Mouse (Mus musculus) hindbrain, postnatal 0 days (tissue): ENCODE data around the gene Dnah14. TPM values are rescaled to one million over a fixed set of nuclear protein-coding genes. Genes with fewer than 3 reads are reported as not detected.

ENCODE experiments used
- ATAC-seq: fragments of 200-750 bp; cut with Nextera tagmentation; 2 replicates; pipeline ENCODE4 v1.8.0; 2017; ENCODE audit warnings: mild to moderate bottlenecking, moderate TSS enrichment, moderate library complexity
- DNase-seq: peaks from one replicate; pipeline ENCODE4 v3.0.0-alpha.2; 2015; ENCODE audit warnings: low spot score
- H3K27ac ChIP-seq: fragments of 300-500 bp; sonication (generic); 2 replicates; pipeline ENCODE4 v1.5.1; 2014; ENCODE audit warnings: mild to moderate bottlenecking
- H3K27me3 ChIP-seq: fragments of 300-500 bp; sonication (generic); 2 replicates; pipeline ENCODE4 v1.6.1; 2014; ENCODE audit warnings: low read length, mixed read lengths; ENCODE audit not compliant: insufficient read depth
- H3K36me3 ChIP-seq: fragments of 300-500 bp; sonication (generic); 2 replicates; pipeline ENCODE4 v1.6.1; 2014; ENCODE audit warnings: low read length, mixed read lengths; ENCODE audit not compliant: insufficient read depth
- H3K4me1 ChIP-seq: fragments of 300-500 bp; sonication (generic); 2 replicates; pipeline ENCODE4 v1.6.1; 2014; ENCODE audit warnings: antibody characterized with exemption, low read length, mixed read lengths; ENCODE audit not compliant: insufficient read depth
- H3K4me2 ChIP-seq: fragments of 300-500 bp; sonication (generic); 2 replicates; pipeline ENCODE4 v1.6.1; 2014; ENCODE audit warnings: low read depth, mild to moderate bottlenecking, low read length, moderate library complexity, mixed read lengths
- H3K4me3 ChIP-seq: fragments of 300-500 bp; sonication (generic); 2 replicates; pipeline ENCODE4 v1.5.1; 2014; ENCODE audit warnings: low read length
- H3K9ac ChIP-seq: fragments of 300-500 bp; sonication (generic); replicated peaks from 2 replicates; pipeline ENCODE4 v1.6.1; 2014; ENCODE audit warnings: mild to moderate bottlenecking, low read length, moderate library complexity, mixed read lengths
- H3K9me3 ChIP-seq: fragments of 300-500 bp; sonication (generic); 2 replicates; pipeline ENCODE4 v1.6.1; 2016; ENCODE audit warnings: low read length, mixed read lengths
- CTCF ChIP-seq: IDR thresholded peaks from 2 replicates; pipeline ENCODE4 v1.5.1; 2016; ENCODE audit warnings: antibody characterized with exemption, control low read depth, low read depth
- WGBS: fragments of 180-500 bp; shearing (Covaris S2); extraction: QIAGEN DNeasy Blood & Tissue Kit; methylation state at CpG from one replicate; pipeline ENCODE4 v1.1.7; 2014; 5-methylcytosine and 5-hydroxymethylcytosine counted together
- polyA plus RNA-seq: library from polyadenylated mRNA; unstranded; fragments of >200 nt; fragmentation: Nextera tagmentation; extraction: Ambion mirVana; gene quantifications from 2 replicates; pipeline ENCODE4 v1.2.1, GENCODE M21; 2015
- total RNA-seq: library from RNA; depleted of rRNA; stranded (reverse); fragments of >200 nt; gene quantifications from 2 replicates; pipeline ENCODE4 v1.2.3, GENCODE M21; 2014

Dnah14 gene
- total and polyA plus RNA-seq, 2 experiments from 2014 or later = 0.05 to 0.80 TPM

DNA sequence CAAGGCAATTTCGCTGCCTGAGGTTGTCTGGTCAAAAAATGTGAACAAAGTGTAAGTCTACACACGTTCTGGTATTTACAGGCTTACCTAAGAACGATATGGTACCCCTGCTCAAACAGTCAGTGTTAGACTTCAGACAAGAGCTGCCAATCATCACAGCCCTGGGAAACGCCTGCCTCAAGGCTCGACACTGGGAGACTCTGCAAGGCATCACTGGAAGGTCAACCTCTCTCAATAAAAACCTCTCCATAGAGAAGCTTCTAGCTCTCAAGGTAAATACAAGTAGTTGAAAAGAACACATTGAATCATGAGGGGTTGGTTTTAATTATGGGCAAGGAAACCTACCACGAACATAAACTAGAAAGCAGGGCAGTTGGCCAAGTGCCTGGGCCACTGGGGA, 51.9 kb downstream of the Dnah14 start:
- H3K27ac ChIP-seq = no peak overlapping the region
- no peaks in the 10 kb centered on the region for H3K4me1 ChIP-seq
- H3K4me2 ChIP-seq = no peak overlapping the region
- H3K4me3 ChIP-seq = no peak overlapping the region
- no peaks in the 10 kb centered on the region for H3K27me3 ChIP-seq
- ATAC-seq (no peak), DNase-seq (no peak)
- H3K9ac ChIP-seq = no peak overlapping the region
- TF ChIP-seq CTCF = no peak
- 64% methylated on average over 6 of the region's 6 CpGs for WGBS
- no peaks in the 10 kb centered on the region for H3K36me3 ChIP-seq
- no peaks in the 10 kb centered on the region for H3K9me3 ChIP-seq

DNA sequence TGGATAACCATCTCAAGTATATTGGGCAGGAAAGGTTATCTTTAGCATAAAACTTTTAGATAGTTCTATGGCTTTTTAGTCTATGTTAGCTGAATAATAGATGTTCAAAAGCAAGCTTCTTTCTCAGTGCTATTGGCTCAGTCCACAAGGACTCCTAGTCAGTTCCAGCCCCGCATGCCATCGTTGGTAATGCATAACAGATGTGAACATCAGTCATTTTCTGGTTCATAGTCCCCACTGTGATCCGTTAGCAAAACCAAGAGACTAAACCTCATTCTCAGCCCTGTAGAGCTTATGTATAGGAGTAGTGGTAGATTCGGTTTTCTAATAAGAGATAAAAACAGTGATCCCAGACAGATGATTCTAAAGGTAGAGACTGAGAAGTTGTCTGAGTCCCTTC, 55.0 kb downstream of the Dnah14 start:
- Histone ChIP-seq H3K4me2 (no peak overlapping the region), H3K4me1 (no peaks in the 10 kb centered on the region), H3K4me3 (no peak overlapping the region), H3K27me3 (no peaks in the 10 kb centered on the region), H3K9ac (no peak overlapping the region), H3K27ac (no peak overlapping the region), H3K9me3 (no peaks in the 10 kb centered on the region), H3K36me3 (no peaks in the 10 kb centered on the region)
- WGBS = 86% methylated on average over 4 of the region's 4 CpGs
- no peak for TF ChIP-seq CTCF
- no peak for DNase-seq
- ATAC-seq = no peak

DNA sequence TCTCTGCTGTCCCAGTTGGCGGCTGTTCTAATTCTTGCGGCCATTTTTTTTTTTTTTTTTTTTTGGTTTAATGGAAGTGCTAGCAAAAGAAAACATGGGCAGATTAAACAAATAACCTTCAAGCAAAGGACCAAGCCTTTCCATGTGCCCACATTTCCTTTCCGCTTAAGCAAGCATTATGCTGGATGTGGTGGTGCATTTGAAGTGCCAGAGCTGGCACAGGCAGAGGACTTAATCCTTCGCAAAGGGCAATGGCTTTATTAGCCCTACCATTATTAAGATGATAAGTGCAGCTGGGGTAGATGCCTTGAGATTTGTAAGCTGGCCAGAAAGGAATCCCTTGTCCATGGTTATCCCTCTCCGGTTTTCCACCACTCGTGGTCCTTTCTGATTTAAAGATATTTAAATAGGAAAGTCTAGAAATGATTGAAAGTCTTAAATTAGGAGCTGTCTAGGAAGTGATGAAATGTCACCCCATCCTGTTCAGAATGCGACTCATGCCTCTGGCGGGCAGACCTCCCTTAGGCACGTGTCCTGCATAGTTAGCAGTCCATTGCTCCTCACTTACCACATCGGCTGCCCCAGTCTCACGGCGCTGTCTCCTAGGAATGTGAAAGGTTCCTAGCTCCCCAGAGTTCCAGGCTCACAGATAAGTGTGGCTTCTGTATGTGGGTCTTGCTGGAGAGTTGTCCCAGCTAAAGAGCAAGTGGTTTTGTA, 61.8 kb downstream of the Dnah14 start:
- 60% methylated on average over 12 of the region's 12 CpGs for WGBS

GRCm38 (mm10) chr1:181640383-181640782, 64.0 kb downstream of the Dnah14 start:
- no peak for ATAC-seq

More for the DNA sequence above, 61.8 kb downstream of the Dnah14 start:
- Histone ChIP-seq H3K27me3 (no peaks in the 10 kb centered on the region), H3K36me3 (no peaks in the 10 kb centered on the region), H3K9me3 (no peaks in the 10 kb centered on the region), H3K4me2 (no peak overlapping the region), H3K4me1 (no peaks in the 10 kb centered on the region), H3K4me3 (no peak overlapping the region), H3K9ac (no peak overlapping the region), H3K27ac (no peak overlapping the region)
- ATAC-seq = peak; percentile 79; the same call in 1 of the 2 replicates
- DNase-seq = peak; percentile 35
- no peak for TF ChIP-seq CTCF

DNA sequence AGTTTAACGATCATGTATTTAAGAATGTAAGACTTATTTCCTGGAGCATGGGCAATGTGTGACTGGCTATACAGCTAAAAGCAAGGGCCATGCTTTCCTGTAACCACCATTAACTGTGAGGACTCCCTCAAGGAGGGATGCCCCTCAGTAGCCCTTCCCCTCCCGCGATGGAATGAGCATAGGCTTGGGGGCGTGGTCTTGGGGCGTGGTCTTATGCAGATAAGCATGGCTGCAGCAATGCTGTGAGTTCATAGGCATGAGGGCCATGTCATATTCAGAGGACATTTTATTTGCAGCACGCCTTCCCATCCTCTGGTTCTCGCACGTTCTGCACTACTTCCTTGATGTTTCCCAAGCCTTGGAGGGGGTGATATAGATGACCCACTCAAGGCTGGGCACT, 71.1 kb downstream of the Dnah14 start:
- Histone ChIP-seq H3K4me1 (no peaks in the 10 kb centered on the region), H3K36me3 (no peaks in the 10 kb centered on the region), H3K4me2 (no peak overlapping the region), H3K4me3 (no peak overlapping the region), H3K9me3 (no peaks in the 10 kb centered on the region), H3K27ac (no peak overlapping the region), H3K27me3 (no peaks in the 10 kb centered on the region), H3K9ac (no peak overlapping the region)
- ATAC-seq = no peak
- 56% methylated on average over 8 of the region's 8 CpGs for WGBS
- TF ChIP-seq CTCF = no peak
- no peak for DNase-seq

More at GRCm38 (mm10) chr1:181640383-181640782, 64.0 kb downstream of the Dnah14 start:
- no peak for TF ChIP-seq CTCF
- Histone ChIP-seq H3K9me3 (no peaks in the 10 kb centered on the region), H3K27ac (no peak overlapping the region), H3K9ac (no peak overlapping the region), H3K4me1 (no peaks in the 10 kb centered on the region), H3K4me2 (no peak overlapping the region), H3K4me3 (no peak overlapping the region), H3K27me3 (no peaks in the 10 kb centered on the region), H3K36me3 (no peaks in the 10 kb centered on the region)
- DNase-seq = no peak
- 94% methylated on average over 2 of the region's 2 CpGs for WGBS

DNA sequence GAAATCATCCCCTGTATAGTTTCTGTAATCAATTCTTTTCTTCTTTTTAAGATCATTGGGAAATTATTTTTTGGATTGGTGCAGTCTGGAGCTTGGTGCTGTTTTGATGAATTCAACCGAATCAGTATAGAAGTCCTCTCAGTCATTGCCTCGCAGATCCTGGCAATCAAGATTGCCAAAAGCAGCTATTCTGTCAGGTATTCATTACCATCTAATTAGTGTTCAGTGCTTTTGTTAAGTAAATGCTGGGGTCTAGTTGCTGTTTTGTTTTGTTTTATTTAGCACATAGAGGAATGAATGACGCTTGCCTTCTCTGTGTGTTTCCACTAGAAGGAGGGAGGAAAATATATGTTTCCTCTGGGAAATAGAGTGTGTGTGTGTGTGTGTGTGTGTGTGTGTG, 77.1 kb downstream of the Dnah14 start:
- Histone ChIP-seq H3K9ac (no peak overlapping the region), H3K27ac (no peak overlapping the region), H3K36me3 (no peaks in the 10 kb centered on the region), H3K4me3 (no peak overlapping the region), H3K4me1 (no peaks in the 10 kb centered on the region), H3K27me3 (no peaks in the 10 kb centered on the region), H3K9me3 (no peaks in the 10 kb centered on the region), H3K4me2 (no peak overlapping the region)
- WGBS = 30% methylated on average over 3 of the region's 3 CpGs
- no peak for TF ChIP-seq CTCF
- DNase-seq (no peak), ATAC-seq (no peak)

GRCm38 (mm10) chr1:181656421-181656820, 80.1 kb downstream of the Dnah14 start:
- DNase-seq = peak; percentile 49
- no peaks in the 10 kb centered on the region for H3K4me1 ChIP-seq
- no peaks in the 10 kb centered on the region for H3K36me3 ChIP-seq
- no peak overlapping the region for H3K4me2 ChIP-seq
- no peak for TF ChIP-seq CTCF
- peak; percentile 59; the same call in 1 of the 2 replicates for ATAC-seq
- H3K9me3 ChIP-seq = no peaks in the 10 kb centered on the region; the same call in 1 of the 2 replicates
- H3K9ac ChIP-seq = no peak overlapping the region
- H3K4me3 ChIP-seq = no peak overlapping the region
- H3K27me3 ChIP-seq = no peaks in the 10 kb centered on the region
- WGBS = 48% methylated on average over 5 of the region's 5 CpGs
- no peak overlapping the region for H3K27ac ChIP-seq
